Mouse (Mus musculus): ENCODE results near the gene Cd2bp2. TPM values are rescaled to one million over a fixed set of nuclear protein-coding genes. Genes with fewer than 3 reads are reported as not detected.

Cd2bp2 gene
- polyA plus RNA-seq, 1 experiment from 2014 or later = 21.5 TPM

Other genes with a start within 250 kb of the Cd2bp2 start
- not detected in 2 replicates for gene Asphd1, start 246.5 kb downstream of the Cd2bp2 start, polyA plus RNA-seq (2015; fragmentation: Nextera tagmentation; extraction: Ambion mirVana)
- 0.07 and 0.12 TPM in 2 replicates for gene Sez6l2, start 245.5 kb downstream of the Cd2bp2 start, polyA plus RNA-seq (2015; fragmentation: Nextera tagmentation; extraction: Ambion mirVana)
- 44.8 and 51.7 TPM in 2 replicates for gene Cdipt, start 220.1 kb downstream of the Cd2bp2 start, polyA plus RNA-seq (2015; fragmentation: Nextera tagmentation; extraction: Ambion mirVana)
- gene Cdiptos, start 220.0 kb downstream of the Cd2bp2 start, polyA plus RNA-seq (2015; fragmentation: Nextera tagmentation; extraction: Ambion mirVana) = 0.46 and 0.63 TPM in 2 replicates
- gene Mvp, start 181.4 kb downstream of the Cd2bp2 start, polyA plus RNA-seq (2015; fragmentation: Nextera tagmentation; extraction: Ambion mirVana) = 9.2 TPM in 2 replicates
- not detected in 2 replicates for gene Pagr1b, start 179.6 kb downstream of the Cd2bp2 start, polyA plus RNA-seq (2015; fragmentation: Nextera tagmentation; extraction: Ambion mirVana)
- 32.8 and 39.1 TPM in 2 replicates for gene Pagr1a, start 178.7 kb downstream of the Cd2bp2 start, polyA plus RNA-seq (2015; fragmentation: Nextera tagmentation; extraction: Ambion mirVana)
- 3.6 and 4.0 TPM in 2 replicates for gene Gm42742, start 175.0 kb downstream of the Cd2bp2 start, polyA plus RNA-seq (2015; fragmentation: Nextera tagmentation; extraction: Ambion mirVana)
- gene Prrt2, start 174.8 kb downstream of the Cd2bp2 start, polyA plus RNA-seq (2015; fragmentation: Nextera tagmentation; extraction: Ambion mirVana) = 0.13 and 0.56 TPM in 2 replicates
- 38.1 and 45.7 TPM in 2 replicates for gene Maz, start 169.0 kb downstream of the Cd2bp2 start, polyA plus RNA-seq (2015; fragmentation: Nextera tagmentation; extraction: Ambion mirVana)
- gene Kif22, start 153.6 kb downstream of the Cd2bp2 start, polyA plus RNA-seq (2015; fragmentation: Nextera tagmentation; extraction: Ambion mirVana) = 108 and 111 TPM in 2 replicates
- 0.24 and 0.33 TPM in 2 replicates for gene Zg16, start 108.7 kb downstream of the Cd2bp2 start, polyA plus RNA-seq (2015; fragmentation: Nextera tagmentation; extraction: Ambion mirVana)
- 8.2 and 9.5 TPM in 2 replicates for gene AI467606, start 104.7 kb downstream of the Cd2bp2 start, polyA plus RNA-seq (2015; fragmentation: Nextera tagmentation; extraction: Ambion mirVana)
- 65.5 and 76.7 TPM in 2 replicates for gene Qprt, start 73.8 kb downstream of the Cd2bp2 start, polyA plus RNA-seq (2015; fragmentation: Nextera tagmentation; extraction: Ambion mirVana)
- 6.7 and 6.8 TPM in 2 replicates for gene Spn, start 58.2 kb downstream of the Cd2bp2 start, polyA plus RNA-seq (2015; fragmentation: Nextera tagmentation; extraction: Ambion mirVana)
- gene Tbc1d10b, start 12.4 kb upstream of the Cd2bp2 start, polyA plus RNA-seq (2015; fragmentation: Nextera tagmentation; extraction: Ambion mirVana) = 17.1 and 18.2 TPM in 2 replicates
- gene Mylpf, start 12.8 kb upstream of the Cd2bp2 start, polyA plus RNA-seq (2015; fragmentation: Nextera tagmentation; extraction: Ambion mirVana) = 67.8 and 89.3 TPM in 2 replicates
- gene Zfp553, start 37.0 kb upstream of the Cd2bp2 start, polyA plus RNA-seq (2015; fragmentation: Nextera tagmentation; extraction: Ambion mirVana) = 6.3 and 6.8 TPM in 2 replicates
- 9.4 and 9.7 TPM in 2 replicates for gene Sept1, start 37.1 kb upstream of the Cd2bp2 start, polyA plus RNA-seq (2015; fragmentation: Nextera tagmentation; extraction: Ambion mirVana)
- gene Zfp771, start 48.2 kb upstream of the Cd2bp2 start, polyA plus RNA-seq (2015; fragmentation: Nextera tagmentation; extraction: Ambion mirVana) = 13.8 and 15.0 TPM in 2 replicates
- 74.2 and 84.8 TPM in 2 replicates for gene Dctpp1, start 64.7 kb upstream of the Cd2bp2 start, polyA plus RNA-seq (2015; fragmentation: Nextera tagmentation; extraction: Ambion mirVana)
- gene Sephs2, start 78.0 kb upstream of the Cd2bp2 start, polyA plus RNA-seq (2015; fragmentation: Nextera tagmentation; extraction: Ambion mirVana) = 162 and 175 TPM in 2 replicates
- 6.2 and 7.3 TPM in 2 replicates for gene Itgal, start 100.2 kb upstream of the Cd2bp2 start, polyA plus RNA-seq (2015; fragmentation: Nextera tagmentation; extraction: Ambion mirVana)
- gene Zfp768, start 149.5 kb upstream of the Cd2bp2 start, polyA plus RNA-seq (2015; fragmentation: Nextera tagmentation; extraction: Ambion mirVana) = 3.1 and 4.4 TPM in 2 replicates
- 1.8 and 2.3 TPM in 2 replicates for gene Zfp747, start 180.0 kb upstream of the Cd2bp2 start, polyA plus RNA-seq (2015; fragmentation: Nextera tagmentation; extraction: Ambion mirVana)
- 1.2 and 1.5 TPM in 2 replicates for gene 9130019O22Rik, start 191.1 kb upstream of the Cd2bp2 start, polyA plus RNA-seq (2015; fragmentation: Nextera tagmentation; extraction: Ambion mirVana)
- 1.3 and 1.5 TPM in 2 replicates for gene E430018J23Rik, start 197.6 kb upstream of the Cd2bp2 start, polyA plus RNA-seq (2015; fragmentation: Nextera tagmentation; extraction: Ambion mirVana)
- 1.3 and 1.7 TPM in 2 replicates for gene Zfp764, start 210.8 kb upstream of the Cd2bp2 start, polyA plus RNA-seq (2015; fragmentation: Nextera tagmentation; extraction: Ambion mirVana)
- 7.3 and 9.1 TPM in 2 replicates for gene Zfp688, start 226.0 kb upstream of the Cd2bp2 start, polyA plus RNA-seq (2015; fragmentation: Nextera tagmentation; extraction: Ambion mirVana)